Mouse (Mus musculus): ENCODE data around the gene Fpr1. TPM values are rescaled to one million over a fixed set of nuclear protein-coding genes. Genes with fewer than 3 reads are reported as not detected.

Gene Fpr1
- polyA plus RNA-seq, 1 experiment, result not detected

DNA sequence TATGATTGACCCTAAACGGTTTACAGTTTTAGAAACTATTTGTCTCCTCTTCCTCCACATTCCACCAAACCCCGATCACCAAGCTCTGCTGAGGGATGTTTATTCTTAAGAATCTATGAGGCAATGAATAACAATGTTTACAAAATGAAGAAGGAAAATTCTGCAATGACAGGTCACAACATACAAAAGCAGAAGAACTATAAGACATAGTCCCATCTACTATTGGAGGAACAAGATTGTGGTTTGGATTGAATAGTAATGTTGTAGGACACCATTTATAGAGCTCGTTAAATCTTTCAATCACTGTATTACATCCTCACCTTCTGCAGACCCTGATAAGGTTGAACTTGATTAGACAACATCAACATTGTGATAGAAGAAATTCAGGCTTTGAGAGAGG, 1.1 kb downstream of the Fpr1 start:
- no peak for TF ChIP-seq CTCF (IDR thresholded peaks at IDR 0.05; ENCODE audit: extremely low read depth, insufficient read depth, low read length)
- TF ChIP-seq POLR2A (IDR thresholded peaks at IDR 0.05; ENCODE audit: extremely low read depth, insufficient read depth, low read length), result no peak
- Histone ChIP-seq H3K4me3 (ENCODE audit: insufficient read depth, low read length) (no peak overlapping the region), H3K4me1 (ENCODE audit: control insufficient read depth, insufficient read depth, low read length) (no peaks in the 10 kb centered on the region), H3K27ac (ENCODE audit: insufficient read depth, low read length) (no peak overlapping the region)

DNA sequence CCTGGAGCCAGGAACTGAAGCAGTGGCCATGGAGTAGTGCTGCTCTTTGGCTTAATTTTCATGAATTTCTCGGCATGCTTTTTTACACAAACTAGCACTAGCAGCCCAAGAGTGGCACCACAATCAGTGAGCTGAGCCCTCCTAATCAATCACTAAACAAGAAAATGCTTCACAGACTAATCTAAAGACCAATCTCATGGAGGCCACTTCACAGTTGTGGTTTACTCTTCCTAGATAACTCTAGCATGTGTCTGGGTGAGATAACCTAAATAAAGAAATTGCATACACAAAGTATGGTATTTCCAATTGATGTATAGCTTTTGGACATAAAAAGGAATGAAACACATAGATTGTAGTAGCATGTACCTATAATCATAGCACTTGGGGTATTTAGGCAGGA, 4.4 kb downstream of the Fpr1 start:
- H3K27ac ChIP-seq (ENCODE audit: insufficient read depth, low read length), result no peak overlapping the region
- TF ChIP-seq POLR2A (IDR thresholded peaks at IDR 0.05; ENCODE audit: extremely low read depth, insufficient read depth, low read length), result no peak
- TF ChIP-seq CTCF (IDR thresholded peaks at IDR 0.05; ENCODE audit: extremely low read depth, insufficient read depth, low read length), result no peak
- no peaks in the 10 kb centered on the region for H3K4me1 ChIP-seq (ENCODE audit: control insufficient read depth, insufficient read depth, low read length)
- no peak overlapping the region for H3K4me3 ChIP-seq (ENCODE audit: insufficient read depth, low read length)

- H3K4me1 ChIP-seq (ENCODE audit: control insufficient read depth, insufficient read depth, low read length), result no peaks in the 10 kb centered on the region
- H3K4me3 ChIP-seq (ENCODE audit: insufficient read depth, low read length), result no peak overlapping the region
- TF ChIP-seq POLR2A (IDR thresholded peaks at IDR 0.05; ENCODE audit: extremely low read depth, insufficient read depth, low read length) (no peak), CTCF (IDR thresholded peaks at IDR 0.05; ENCODE audit: extremely low read depth, insufficient read depth, low read length) (no peak)
- no peak overlapping the region for H3K27ac ChIP-seq (ENCODE audit: insufficient read depth, low read length)
These were observed 12.0 kb downstream of the Fpr1 start for GRCm38 (mm10) chr17:17871697-17872096.

- no peak for TF ChIP-seq CTCF (IDR thresholded peaks at IDR 0.05; ENCODE audit: extremely low read depth, insufficient read depth, low read length)
- no peak for TF ChIP-seq POLR2A (IDR thresholded peaks at IDR 0.05; ENCODE audit: extremely low read depth, insufficient read depth, low read length)
- Histone ChIP-seq H3K4me3 (ENCODE audit: insufficient read depth, low read length) (no peak overlapping the region), H3K27ac (ENCODE audit: insufficient read depth, low read length) (no peak overlapping the region), H3K4me1 (ENCODE audit: control insufficient read depth, insufficient read depth, low read length) (no peaks in the 10 kb centered on the region)
These were observed 12.7 kb downstream of the Fpr1 start for GRCm38 (mm10) chr17:17870892-17871550.

DNA sequence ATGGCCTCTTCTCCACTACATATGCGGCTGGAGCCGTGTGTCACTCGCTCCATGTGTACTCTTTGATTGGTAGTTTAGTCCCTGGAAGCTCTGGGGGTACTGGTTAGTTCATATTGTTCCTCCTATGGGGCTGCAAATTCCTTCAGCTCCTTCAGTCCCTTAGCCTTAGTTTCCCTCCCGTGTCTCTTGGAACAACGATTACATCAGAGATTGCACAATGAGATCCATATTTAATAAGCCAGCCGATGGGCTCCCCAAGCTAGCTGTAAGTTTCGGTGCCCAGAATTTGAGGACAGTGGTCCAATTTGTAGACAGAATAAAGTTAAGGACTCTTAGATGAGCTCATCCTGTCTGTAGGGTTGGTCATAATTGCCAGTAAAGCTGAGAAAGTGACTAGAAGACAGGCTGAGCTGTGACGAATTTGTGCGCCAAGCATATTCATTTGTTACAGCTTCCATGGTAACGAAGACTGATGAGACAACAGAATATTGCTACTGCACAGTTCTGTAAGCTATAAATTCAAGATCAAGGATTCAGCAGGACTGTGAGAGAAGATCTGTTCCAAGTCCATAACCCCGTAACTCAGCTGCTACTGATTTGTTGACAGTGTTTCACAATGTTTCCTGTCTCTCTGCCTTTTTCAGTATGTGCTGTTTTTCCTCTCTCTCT, 16.8 kb downstream of the Fpr1 start:
- Histone ChIP-seq H3K4me1 (ENCODE audit: control insufficient read depth, insufficient read depth, low read length) (no peaks in the 10 kb centered on the region), H3K4me3 (ENCODE audit: insufficient read depth, low read length) (no peak overlapping the region), H3K27ac (ENCODE audit: insufficient read depth, low read length) (no peak overlapping the region)
- TF ChIP-seq CTCF (IDR thresholded peaks at IDR 0.05; ENCODE audit: extremely low read depth, insufficient read depth, low read length) (no peak), POLR2A (IDR thresholded peaks at IDR 0.05; ENCODE audit: extremely low read depth, insufficient read depth, low read length) (no peak)

DNA sequence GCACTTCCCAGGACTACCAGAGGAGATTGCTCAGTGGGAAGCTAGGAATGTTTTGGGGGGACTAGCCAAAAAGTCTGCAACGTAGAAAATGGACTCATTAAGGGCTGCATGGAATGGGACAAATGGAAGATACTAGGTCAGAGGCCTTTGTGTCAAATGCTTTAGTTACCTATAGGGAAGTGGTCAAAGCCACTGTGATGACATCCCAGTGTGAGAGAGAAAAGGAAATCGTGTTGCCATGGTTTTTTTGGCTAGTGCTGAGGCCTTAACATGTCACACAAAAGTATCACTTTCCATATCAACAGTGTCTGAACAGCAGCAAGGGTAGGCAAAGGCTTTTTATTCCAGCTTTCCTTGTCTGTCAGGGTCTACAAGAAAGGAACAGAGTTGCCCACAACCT, 18.6 kb downstream of the Fpr1 start:
- Histone ChIP-seq H3K27ac (ENCODE audit: insufficient read depth, low read length) (no peak overlapping the region), H3K4me1 (ENCODE audit: control insufficient read depth, insufficient read depth, low read length) (no peaks in the 10 kb centered on the region), H3K4me3 (ENCODE audit: insufficient read depth, low read length) (no peak overlapping the region)
- no peak for TF ChIP-seq CTCF (IDR thresholded peaks at IDR 0.05; ENCODE audit: extremely low read depth, insufficient read depth, low read length)
- TF ChIP-seq POLR2A (IDR thresholded peaks at IDR 0.05; ENCODE audit: extremely low read depth, insufficient read depth, low read length), result no peak

DNA sequence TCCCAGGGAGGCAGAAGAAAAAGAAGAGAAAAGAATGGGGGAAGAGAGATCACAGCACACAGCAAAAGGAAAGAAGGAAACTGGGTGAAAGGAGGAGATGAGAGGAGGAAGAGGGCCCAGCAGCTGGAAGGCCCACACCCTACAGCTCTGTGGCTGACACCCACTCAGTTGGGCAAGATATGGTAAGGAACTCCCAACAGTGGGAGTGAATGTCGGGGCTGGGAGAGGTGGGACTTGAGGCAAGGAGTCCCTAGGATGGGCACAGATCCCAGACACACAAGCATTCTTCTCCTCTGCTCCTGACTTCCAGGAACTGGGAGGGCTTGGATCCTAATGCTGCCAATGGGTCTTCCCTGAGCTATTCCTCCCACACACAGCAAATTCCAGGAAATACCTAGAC, 21.4 kb downstream of the Fpr1 start:
- TF ChIP-seq POLR2A (IDR thresholded peaks at IDR 0.05; ENCODE audit: extremely low read depth, insufficient read depth, low read length), result no peak
- no peak for TF ChIP-seq CTCF (IDR thresholded peaks at IDR 0.05; ENCODE audit: extremely low read depth, insufficient read depth, low read length)
- Histone ChIP-seq H3K4me3 (ENCODE audit: insufficient read depth, low read length) (no peak overlapping the region), H3K4me1 (ENCODE audit: control insufficient read depth, insufficient read depth, low read length) (no peaks in the 10 kb centered on the region), H3K27ac (ENCODE audit: insufficient read depth, low read length) (no peak overlapping the region)

DNA sequence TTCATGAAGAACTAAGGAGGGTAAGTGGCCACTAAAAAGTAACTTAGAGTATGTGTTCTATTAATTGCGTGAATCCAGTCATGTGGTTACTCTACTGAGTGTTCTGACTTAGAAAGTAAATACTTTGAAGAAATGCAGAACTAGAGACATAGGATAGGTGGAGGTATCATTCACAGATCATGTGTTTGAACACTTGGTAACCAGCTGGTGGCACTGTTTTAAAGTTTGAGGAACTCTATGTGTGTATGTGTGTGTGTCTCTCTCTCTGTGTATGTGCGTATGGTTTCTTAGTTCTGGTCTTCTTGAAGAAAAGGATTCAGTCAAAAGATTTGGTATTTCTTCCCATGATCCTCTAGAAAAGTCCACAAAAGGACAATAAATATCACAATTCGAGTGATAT, 23.6 kb downstream of the Fpr1 start:
- H3K4me1 ChIP-seq (ENCODE audit: control insufficient read depth, insufficient read depth, low read length), result no peaks in the 10 kb centered on the region
- H3K27ac ChIP-seq (ENCODE audit: insufficient read depth, low read length), result no peak overlapping the region
- TF ChIP-seq POLR2A (IDR thresholded peaks at IDR 0.05; ENCODE audit: extremely low read depth, insufficient read depth, low read length), result no peak
- TF ChIP-seq CTCF (IDR thresholded peaks at IDR 0.05; ENCODE audit: extremely low read depth, insufficient read depth, low read length), result no peak
- no peak overlapping the region for H3K4me3 ChIP-seq (ENCODE audit: insufficient read depth, low read length)

- no peak for TF ChIP-seq CTCF (IDR thresholded peaks at IDR 0.05; ENCODE audit: extremely low read depth, insufficient read depth, low read length)
- no peak for TF ChIP-seq POLR2A (IDR thresholded peaks at IDR 0.05; ENCODE audit: extremely low read depth, insufficient read depth, low read length)
- H3K4me1 ChIP-seq (ENCODE audit: control insufficient read depth, insufficient read depth, low read length), result no peaks in the 10 kb centered on the region
- no peak overlapping the region for H3K27ac ChIP-seq (ENCODE audit: insufficient read depth, low read length)
- H3K4me3 ChIP-seq (ENCODE audit: insufficient read depth, low read length), result no peak overlapping the region
These were observed 26.3 kb downstream of the Fpr1 start for GRCm38 (mm10) chr17:17857446-17857845.

DNA sequence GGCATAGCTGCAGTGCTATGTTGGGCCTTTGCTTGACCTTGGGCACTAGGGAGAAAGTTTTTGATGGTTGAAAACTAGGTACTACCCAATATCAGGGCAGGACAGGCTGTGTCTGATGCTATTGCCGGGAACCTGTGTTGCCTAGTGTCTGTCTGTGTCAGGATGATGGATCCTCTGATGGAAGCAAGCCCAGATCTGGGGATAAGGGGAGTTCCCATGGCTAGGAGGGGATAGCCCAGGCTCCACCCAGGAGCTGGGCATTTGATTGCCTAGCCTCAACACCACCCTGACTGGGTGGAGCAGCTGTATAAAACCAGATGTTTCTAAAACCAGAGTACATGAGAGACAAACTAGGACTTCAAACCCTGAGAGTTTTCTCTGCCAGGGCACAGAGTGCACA, 27.1 kb downstream of the Fpr1 start:
- Histone ChIP-seq H3K4me1 (ENCODE audit: control insufficient read depth, insufficient read depth, low read length) (no peaks in the 10 kb centered on the region), H3K27ac (ENCODE audit: insufficient read depth, low read length) (no peak overlapping the region), H3K4me3 (ENCODE audit: insufficient read depth, low read length) (no peak overlapping the region)
- TF ChIP-seq CTCF (IDR thresholded peaks at IDR 0.05; ENCODE audit: extremely low read depth, insufficient read depth, low read length), result no peak
- TF ChIP-seq POLR2A (IDR thresholded peaks at IDR 0.05; ENCODE audit: extremely low read depth, insufficient read depth, low read length), result no peak
